Mouse (Mus musculus): Measurements from ENCODE around the gene Ablim2.

- TF ChIP-seq MAFK (IDR thresholded peaks at IDR 0.05; ENCODE audit: insufficient read depth, low read depth, low read length) (no peak), CHD2 (IDR thresholded peaks at IDR 0.05; ENCODE audit: low read depth, low read length) (no peak), HCFC1 (IDR thresholded peaks at IDR 0.05; ENCODE audit: borderline replicate concordance, insufficient read depth, low read length) (no peak)
Measured at GRCm38 (mm10) chr5:35873382-35873781, 115.7 kb downstream of the Ablim2 start.
